Mouse (Mus musculus) E14TG2a.4 (cell line): Measurements from ENCODE around the gene Rsph1.

Experiments used
- H3K27me3 ChIP-seq: 2 replicates; pipeline ENCODE4 v1.6.1; 2014; ENCODE audit warnings: low read length, control low read depth; ENCODE audit not compliant: insufficient read depth
- H3K36me3 ChIP-seq: 2 replicates; pipeline ENCODE4 v1.6.1; 2014; ENCODE audit warnings: low read length, control low read depth; ENCODE audit not compliant: insufficient read depth
- H3K4me1 ChIP-seq: replicated peaks from 2 replicates; pipeline ENCODE4 v1.6.1; 2014; ENCODE audit warnings: low read depth, low read length, control low read depth
- H3K4me3 ChIP-seq: replicated peaks from 2 replicates; pipeline ENCODE4 v1.5.1; 2014; ENCODE audit warnings: mild to moderate bottlenecking, low read length
- H3K9me3 ChIP-seq: 2 replicates; pipeline ENCODE4 v1.6.1; 2014; ENCODE audit warnings: low read length, control low read depth
- CTCF ChIP-seq: conservative IDR thresholded peaks from 2 replicates; pipeline ENCODE4 v1.5.1; 2014; ENCODE audit warnings: low read length
- NANOG ChIP-seq: IDR thresholded peaks from 2 replicates; pipeline ENCODE4 v1.6.1; 2014; ENCODE audit warnings: borderline replicate concordance, low read length, mixed read lengths
- POU5F1 ChIP-seq: IDR thresholded peaks from 2 replicates; pipeline ENCODE4 v1.6.1; 2014; ENCODE audit warnings: low read length, borderline replicate concordance

The Rsph1 gene

DNA sequence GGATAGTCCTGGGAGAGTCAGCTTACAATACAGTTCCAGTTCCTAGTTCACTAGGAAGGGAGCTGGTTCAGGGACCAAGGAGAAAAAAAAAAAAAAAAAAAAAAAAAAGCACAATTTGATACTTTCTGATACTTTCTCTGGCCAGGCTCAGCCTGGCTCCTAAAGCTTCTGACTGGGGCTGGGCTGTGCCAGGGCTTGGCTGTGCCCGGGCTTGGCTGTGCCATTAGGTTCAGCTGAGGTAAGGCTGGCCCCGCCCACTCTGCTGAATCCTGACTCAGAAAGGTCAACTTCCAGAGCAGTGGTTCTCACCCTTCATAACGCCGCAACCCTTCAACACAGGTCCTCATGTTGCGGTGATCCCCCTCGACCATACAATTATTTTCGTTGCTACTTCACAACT is 16.8 kb downstream of the Rsph1 start:
- peaks cover 70% of the 10 kb centered on the region for H3K4me1 ChIP-seq
- H3K27me3 ChIP-seq, result no peaks in the 10 kb centered on the region
- peaks cover 10% of the 10 kb centered on the region for H3K9me3 ChIP-seq
- TF ChIP-seq CTCF, result no peak
- TF ChIP-seq POU5F1, result no peak
- no peak for TF ChIP-seq NANOG
- peaks cover 10% of the 10 kb centered on the region; the same call in 1 of the 2 replicates for H3K36me3 ChIP-seq
- no peak overlapping the region for H3K4me3 ChIP-seq

DNA sequence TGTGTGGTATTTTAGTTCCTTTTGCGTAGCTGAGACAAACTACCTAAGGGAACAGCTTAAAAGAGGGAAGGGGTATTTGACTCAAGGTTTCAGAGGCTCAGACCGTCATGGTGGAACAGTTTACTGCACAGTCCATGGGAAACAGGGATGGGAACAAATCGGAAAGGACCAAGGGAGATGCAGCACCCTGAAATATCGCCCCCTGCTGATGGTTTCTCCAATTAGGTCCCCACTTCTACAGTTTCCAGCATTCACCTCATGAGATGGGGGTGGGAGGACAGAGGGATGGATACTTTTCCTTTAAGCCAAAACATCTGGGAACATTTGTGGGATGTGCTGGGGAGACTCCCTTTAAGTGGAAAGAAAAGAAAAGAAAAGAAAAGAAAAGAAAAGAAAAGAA is 17.4 kb downstream of the Rsph1 start:
- Histone ChIP-seq H3K27me3 (no peaks in the 10 kb centered on the region), H3K4me1 (peaks cover 67% of the 10 kb centered on the region), H3K36me3 (peaks cover 10% of the 10 kb centered on the region; the same call in 1 of the 2 replicates), H3K4me3 (no peak overlapping the region), H3K9me3 (peaks cover 10% of the 10 kb centered on the region)
- TF ChIP-seq NANOG, result no peak
- peak; percentile 41 for TF ChIP-seq CTCF

DNA sequence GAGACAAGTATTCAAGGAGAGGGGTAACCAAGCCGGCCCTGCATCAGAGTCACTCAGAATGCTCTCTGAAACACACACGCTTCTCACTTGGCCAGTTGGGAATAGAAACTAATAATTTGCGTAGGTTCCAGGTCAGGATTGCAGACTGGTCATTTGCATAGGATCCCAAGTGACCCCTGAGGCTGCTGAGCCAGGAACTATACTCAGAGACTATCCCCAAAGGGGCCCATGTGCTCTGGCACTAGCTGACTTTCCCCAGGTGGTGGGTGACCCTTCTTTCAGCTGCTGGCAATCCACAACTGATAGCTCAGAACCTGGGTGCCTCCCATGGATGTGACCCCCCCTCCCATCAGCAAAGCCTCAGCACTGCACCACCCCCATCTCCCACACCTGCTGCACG is 18.0 kb downstream of the Rsph1 start:
- Histone ChIP-seq H3K4me3 (no peak overlapping the region), H3K9me3 (peaks cover 10% of the 10 kb centered on the region), H3K27me3 (no peaks in the 10 kb centered on the region), H3K36me3 (peaks cover 10% of the 10 kb centered on the region; the same call in 1 of the 2 replicates), H3K4me1 (peaks cover 66% of the 10 kb centered on the region)
- TF ChIP-seq CTCF (no peak), POU5F1 (no peak), NANOG (no peak)

DNA sequence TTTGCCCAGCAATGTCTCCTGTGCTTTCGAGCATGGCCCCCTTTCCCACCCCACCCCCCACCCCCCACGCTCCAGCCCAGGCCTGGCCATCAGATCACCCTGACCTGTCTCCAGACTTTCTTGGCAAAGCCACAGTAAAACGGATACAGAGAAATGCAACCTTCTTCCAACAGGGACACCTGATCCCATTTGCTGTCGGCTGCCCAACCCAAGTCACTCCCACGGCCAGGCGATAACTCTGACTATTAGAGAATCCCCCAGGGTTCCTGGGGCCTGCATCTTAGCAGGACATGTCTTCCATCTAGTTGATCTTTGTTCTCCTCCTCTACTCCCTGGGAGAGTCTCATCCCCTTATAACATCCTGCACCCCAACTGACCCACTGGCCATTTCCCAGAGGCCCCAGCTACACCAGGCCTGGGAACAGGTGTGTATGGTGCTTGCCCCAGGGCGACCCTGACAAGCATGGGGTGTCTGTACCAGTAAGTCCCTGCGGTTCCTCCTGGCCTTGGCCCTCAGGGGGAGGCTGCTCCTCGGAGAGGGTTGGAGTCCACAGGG is 18.8 kb downstream of the Rsph1 start:
- H3K4me3 ChIP-seq, result no peak overlapping the region
- no peak for TF ChIP-seq CTCF
- no peak for TF ChIP-seq POU5F1
- TF ChIP-seq NANOG, result no peak

DNA sequence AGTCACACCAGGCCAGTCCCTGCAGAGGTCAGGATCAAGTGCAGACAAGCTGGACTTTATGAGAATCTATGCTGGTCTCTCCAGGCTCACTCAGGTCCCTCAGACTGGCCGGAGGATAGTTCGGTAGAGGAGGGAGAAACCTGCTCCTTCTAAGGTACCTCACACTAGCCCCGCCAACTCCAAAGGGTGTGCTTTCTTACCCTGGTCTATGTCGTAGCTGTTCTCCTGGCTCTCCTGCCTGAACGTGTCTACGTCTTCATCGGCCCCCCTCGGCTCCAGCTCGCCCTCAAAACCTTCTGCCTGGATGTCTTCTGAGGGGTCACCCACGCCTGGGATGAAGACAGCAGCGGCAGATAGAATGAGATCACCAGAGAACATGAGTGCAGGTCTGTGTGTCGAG is 19.3 kb downstream of the Rsph1 start:
- H3K9me3 ChIP-seq, result peaks cover 10% of the 10 kb centered on the region
- TF ChIP-seq NANOG, result no peak
- TF ChIP-seq CTCF, result no peak
- no peak for TF ChIP-seq POU5F1
- H3K36me3 ChIP-seq, result peaks cover 10% of the 10 kb centered on the region; the same call in 1 of the 2 replicates
- H3K4me3 ChIP-seq, result no peak overlapping the region
- H3K4me1 ChIP-seq, result peaks cover 63% of the 10 kb centered on the region
- H3K27me3 ChIP-seq, result no peaks in the 10 kb centered on the region

More for the DNA sequence above, 18.8 kb downstream of the Rsph1 start:
- Histone ChIP-seq H3K36me3 (peaks cover 10% of the 10 kb centered on the region; the same call in 1 of the 2 replicates), H3K9me3 (peaks cover 10% of the 10 kb centered on the region), H3K27me3 (no peaks in the 10 kb centered on the region), H3K4me1 (peaks cover 66% of the 10 kb centered on the region)

DNA sequence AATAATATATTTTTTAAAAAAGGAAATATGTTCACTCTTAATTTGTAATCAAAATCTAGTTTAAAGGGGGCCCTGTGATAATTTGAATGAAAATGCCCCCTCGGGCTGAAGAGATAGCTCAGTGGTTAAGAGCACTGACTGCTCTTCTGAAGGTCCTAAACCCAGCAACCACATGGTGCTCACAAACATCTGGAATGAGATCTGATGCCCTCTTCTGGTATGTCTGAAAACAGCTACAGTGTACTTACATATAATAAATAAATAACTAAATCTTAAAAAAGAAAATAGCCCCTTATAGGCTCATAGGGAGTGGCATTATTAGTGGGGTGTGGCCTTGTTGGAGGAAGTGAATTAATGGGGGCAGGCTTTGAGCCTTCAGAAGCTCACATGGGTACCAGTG is 20.0 kb downstream of the Rsph1 start:
- H3K4me1 ChIP-seq, result peaks cover 65% of the 10 kb centered on the region
- no peak for TF ChIP-seq CTCF
- no peak for TF ChIP-seq POU5F1
- TF ChIP-seq NANOG, result no peak
- H3K4me3 ChIP-seq, result no peak overlapping the region
- H3K36me3 ChIP-seq, result peaks cover 10% of the 10 kb centered on the region; the same call in 1 of the 2 replicates
- peaks cover 10% of the 10 kb centered on the region for H3K9me3 ChIP-seq
- H3K27me3 ChIP-seq, result no peaks in the 10 kb centered on the region

DNA sequence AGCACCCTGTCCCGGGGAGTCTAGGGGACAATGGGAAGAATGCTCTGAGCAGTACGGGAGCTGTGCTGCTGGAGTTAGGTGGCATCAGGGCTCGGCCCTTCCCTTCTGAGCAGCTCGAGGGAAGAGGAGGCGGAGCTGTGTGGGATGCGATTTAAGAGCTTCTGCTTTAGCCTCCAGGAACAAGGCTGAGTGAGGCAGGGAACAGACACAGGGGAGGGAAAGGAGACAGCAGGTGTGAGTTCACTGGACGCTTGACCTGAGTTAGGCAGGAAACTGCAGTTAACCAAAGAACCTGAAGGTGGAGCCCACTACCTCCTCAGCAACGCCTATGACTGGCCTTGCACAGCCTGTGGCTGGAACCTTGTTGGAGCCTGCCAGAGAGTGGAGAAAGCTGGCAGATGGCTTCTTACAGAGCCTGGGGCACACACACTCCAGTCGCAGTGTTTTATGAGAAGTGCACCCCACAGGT is 22.7 kb downstream of the Rsph1 start:
- Histone ChIP-seq H3K36me3 (peaks cover 17% of the 10 kb centered on the region; the same call in 1 of the 2 replicates), H3K4me3 (peak overlapping the region; percentile 48), H3K9me3 (peaks cover 10% of the 10 kb centered on the region), H3K4me1 (peaks cover 54% of the 10 kb centered on the region), H3K27me3 (no peaks in the 10 kb centered on the region)
- TF ChIP-seq CTCF (peak; percentile 72), NANOG (no peak), POU5F1 (no peak)

DNA sequence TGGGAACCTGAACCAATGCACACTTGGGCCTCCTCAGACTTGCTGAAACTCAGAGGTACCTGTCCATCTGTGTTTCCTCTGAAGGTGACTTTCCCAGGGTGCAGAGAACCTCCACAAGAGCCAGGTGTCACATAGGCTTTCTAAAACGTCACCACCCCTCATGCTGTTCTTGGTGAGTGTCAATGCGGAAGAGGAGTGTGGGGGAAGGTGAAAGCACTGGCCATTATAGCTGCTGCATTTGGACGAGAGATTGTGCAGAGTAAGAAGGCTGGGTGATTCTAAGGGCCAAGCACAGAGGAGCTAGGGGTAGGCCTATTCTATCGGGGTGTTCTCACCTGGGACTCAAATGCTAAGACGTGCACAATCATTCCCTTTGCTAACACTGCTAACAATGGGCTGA is 23.2 kb downstream of the Rsph1 start:
- Histone ChIP-seq H3K4me3 (peak overlapping the region; percentile 48), H3K4me1 (peaks cover 49% of the 10 kb centered on the region), H3K36me3 (peaks cover 17% of the 10 kb centered on the region; the same call in 1 of the 2 replicates), H3K27me3 (no peaks in the 10 kb centered on the region), H3K9me3 (peaks cover 10% of the 10 kb centered on the region)
- TF ChIP-seq CTCF, result no peak
- no peak for TF ChIP-seq POU5F1
- TF ChIP-seq NANOG, result no peak

DNA sequence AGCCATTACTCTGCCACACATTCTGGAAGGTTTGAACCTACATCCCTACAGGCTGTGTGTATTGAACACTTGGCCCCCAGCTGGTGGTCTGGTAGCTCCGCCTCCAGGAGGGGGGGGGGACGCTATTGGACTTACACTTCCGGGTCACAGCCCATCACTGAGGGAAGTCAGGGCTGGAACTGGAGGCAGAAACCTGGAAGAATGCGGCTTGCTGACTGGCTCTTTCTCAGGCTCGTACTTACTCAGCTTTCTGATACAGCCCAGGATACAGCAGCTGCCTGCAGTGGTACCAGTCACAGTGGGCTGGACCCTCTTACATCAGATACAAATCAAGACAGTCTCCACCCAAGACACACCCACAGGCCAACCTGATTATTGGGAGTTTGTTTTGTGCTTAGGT is 30.0 kb downstream of the Rsph1 start:
- TF ChIP-seq NANOG, result 0 out of 2 replicates have a peak, but pooled peaks have one; percentile 4
- TF ChIP-seq CTCF, result no peak
- no peak for TF ChIP-seq POU5F1
- Histone ChIP-seq H3K27me3 (no peaks in the 10 kb centered on the region), H3K4me1 (peaks cover 31% of the 10 kb centered on the region), H3K36me3 (peaks cover 17% of the 10 kb centered on the region), H3K4me3 (peak overlapping the region; percentile 80), H3K9me3 (peaks cover 9% of the 10 kb centered on the region)
